Mouse (Mus musculus): Measurements from ENCODE around the gene Tex50. TPM values are rescaled to one million over a fixed set of nuclear protein-coding genes. Genes with fewer than 3 reads are reported as not detected.
"Not testable (repeated sequence)": the region's sequence is repeated elsewhere in the genome, so short reads cannot be mapped to it uniquely, and the experiment has no call there.

Gene Tex50
- polyA plus RNA-seq (2015; fragmentation: Nextera tagmentation; extraction: Ambion mirVana), result 0.23 TPM in 1 of 2 replicates, not detected in the other

DNA sequence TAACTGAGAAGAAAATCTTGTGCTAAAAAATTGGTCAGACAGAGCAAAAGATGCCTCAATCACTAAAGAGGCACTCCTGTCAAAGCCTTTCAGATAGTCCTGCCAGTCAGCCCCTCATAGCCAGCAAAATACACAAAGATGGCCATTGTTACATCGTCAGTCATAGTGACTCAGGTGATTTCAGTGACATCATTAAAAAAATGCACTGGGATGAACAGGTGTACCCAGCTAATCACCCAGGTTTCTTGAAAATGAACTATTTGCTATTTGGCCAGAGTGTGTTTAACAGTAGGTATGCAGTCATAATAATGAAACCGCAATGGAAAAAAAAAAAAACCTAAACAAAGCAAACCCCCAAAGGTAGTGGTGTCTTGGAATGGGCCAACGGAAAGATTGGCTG lies at the start of gene Tex50:
Gene Tex50, minus strand, starts transcription at position 101 of the 400 bp plus-strand sequence.
- Histone ChIP-seq H3K4me2 (replicated peaks) (no peak within 1 kb of the TSS), H3K4me3 (replicated peaks) (no peak within 1 kb of the TSS), H3K4me1 (no peaks in the 10 kb centered on the region), H3K9me3 (replicated peaks) (no peaks in the 10 kb centered on the region), H3K36me3 (no peaks in the 10 kb centered on the region), H3K9ac (no peak within 1 kb of the TSS), H3K27ac (replicated peaks) (no peak within 1 kb of the TSS), H3K27me3 (no peaks in the 10 kb centered on the region)
- WGBS, result 88% methylated on average over 3 of the region's 3 CpGs
- no peak for ATAC-seq (ENCODE audit: insufficient number of reproducible peaks, low FRiP score, low TSS enrichment, low read depth)

DNA sequence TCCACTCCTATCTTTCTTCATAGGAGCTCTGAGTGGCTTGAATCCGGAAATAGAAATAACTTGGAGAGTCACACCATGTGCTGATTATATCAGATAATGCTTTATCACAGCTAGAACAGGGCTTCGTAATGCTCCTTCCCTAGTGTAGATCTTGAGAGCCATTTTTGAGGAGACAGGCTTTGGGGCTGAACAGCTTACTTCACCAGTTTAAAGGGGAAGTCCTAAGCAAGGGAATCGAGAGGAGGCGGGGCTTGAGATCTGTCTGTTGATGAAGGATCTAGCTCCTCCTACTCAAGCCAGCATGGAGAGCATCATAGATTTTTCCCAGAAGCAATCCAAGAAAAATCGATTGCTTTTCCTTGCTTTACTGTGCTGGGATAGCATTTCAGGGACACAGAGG lies 40.7 kb upstream of the Tex50 start:
- Histone ChIP-seq H3K27ac (replicated peaks) (no peak overlapping the region), H3K27me3 (no peaks in the 10 kb centered on the region), H3K4me1 (peaks cover 8% of the 10 kb centered on the region), H3K36me3 (no peaks in the 10 kb centered on the region), H3K4me2 (replicated peaks) (no peak overlapping the region), H3K9me3 (replicated peaks) (no peaks in the 10 kb centered on the region), H3K9ac (no peak overlapping the region), H3K4me3 (replicated peaks) (no peak overlapping the region)
- no peak for ATAC-seq (ENCODE audit: insufficient number of reproducible peaks, low FRiP score, low TSS enrichment, low read depth)
- 73% methylated on average over 5 of the region's 5 CpGs for WGBS

DNA sequence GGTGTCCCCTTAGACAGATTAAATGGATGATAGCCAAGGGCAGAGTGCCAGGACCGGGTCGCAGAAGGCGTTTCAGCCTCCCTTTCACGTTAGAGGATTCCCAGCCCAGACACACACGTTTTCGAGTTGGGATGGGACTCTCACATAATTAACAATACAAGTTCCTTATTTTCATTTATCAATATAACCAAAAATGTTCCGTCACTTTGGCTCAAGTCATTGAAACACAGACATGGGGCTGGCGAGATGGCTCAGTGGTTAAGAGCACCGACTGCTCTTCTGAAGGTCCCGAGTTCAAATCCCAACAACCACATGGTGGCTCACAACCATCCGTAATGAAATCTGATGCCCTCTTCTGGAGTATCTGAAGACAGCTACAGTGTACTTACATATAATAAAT lies 37.2 kb upstream of the Tex50 start:
- peak overlapping the region; percentile 89 for H3K27ac ChIP-seq (replicated peaks)
- not testable (repeated sequence) for H3K36me3 ChIP-seq; H3K27me3 ChIP-seq; H3K4me1 ChIP-seq; ATAC-seq (ENCODE audit: insufficient number of reproducible peaks, low FRiP score, low TSS enrichment, low read depth); H3K9me3 ChIP-seq (replicated peaks); H3K9ac ChIP-seq
- H3K4me3 ChIP-seq (replicated peaks), result peak overlapping the region; percentile 47
- peak overlapping the region; percentile 59 for H3K4me2 ChIP-seq (replicated peaks)
- WGBS, result 49% methylated on average over 11 of the region's 11 CpGs

DNA sequence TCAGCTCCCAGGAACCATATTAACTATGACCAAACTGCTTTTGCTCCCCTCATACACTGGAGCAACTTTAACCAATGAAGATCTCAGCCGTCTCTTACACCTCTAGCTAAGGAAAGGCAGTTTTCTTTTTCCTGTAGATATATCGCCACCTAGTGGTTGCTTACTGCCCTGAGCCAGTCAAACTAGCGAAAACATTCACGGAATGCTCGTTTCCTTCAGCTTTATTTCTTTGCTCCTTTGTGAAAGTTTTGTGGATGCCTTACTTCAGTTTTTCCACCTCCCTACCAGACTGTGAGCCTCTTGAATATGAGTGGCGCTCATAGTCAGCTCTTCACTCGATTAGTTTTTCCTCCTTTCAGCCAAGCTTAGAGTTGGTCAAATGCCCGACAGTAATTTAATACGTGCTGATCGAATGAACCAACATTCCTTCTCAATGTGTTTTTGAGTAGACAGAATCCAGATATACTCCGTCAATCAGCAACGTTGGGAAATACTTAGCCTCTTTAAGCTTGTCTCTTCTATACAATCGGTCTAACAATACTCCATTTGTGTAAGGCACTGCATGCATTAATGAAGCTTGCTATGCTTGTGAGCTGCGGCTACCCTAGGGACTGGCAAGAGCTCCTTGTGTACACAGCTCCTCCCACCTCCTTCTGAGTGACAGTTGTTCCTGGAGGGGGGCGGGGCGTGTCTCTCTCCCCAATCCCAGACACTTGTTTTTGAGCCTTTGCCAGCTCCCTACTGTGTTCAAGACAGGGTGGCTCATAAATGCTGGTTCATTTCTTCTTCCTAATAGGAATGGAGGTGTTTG lies 36.6 kb upstream of the Tex50 start:
- H3K27me3 ChIP-seq, result no peaks in the 10 kb centered on the region
- peak overlapping the region; percentile 89 for H3K27ac ChIP-seq (replicated peaks)
- H3K4me2 ChIP-seq (replicated peaks), result peak overlapping the region; percentile 59
- under 1% methylated on average over 16 of the region's 16 CpGs for WGBS
- peak; percentile 88 for ATAC-seq (ENCODE audit: insufficient number of reproducible peaks, low FRiP score, low TSS enrichment, low read depth)
- H3K9me3 ChIP-seq (replicated peaks), result no peaks in the 10 kb centered on the region
- H3K4me1 ChIP-seq, result peaks cover 8% of the 10 kb centered on the region
- H3K4me3 ChIP-seq (replicated peaks), result peak overlapping the region; percentile 47
- H3K36me3 ChIP-seq, result no peaks in the 10 kb centered on the region
- peak overlapping the region; percentile 28; the same call in 1 of the 2 replicates for H3K9ac ChIP-seq

DNA sequence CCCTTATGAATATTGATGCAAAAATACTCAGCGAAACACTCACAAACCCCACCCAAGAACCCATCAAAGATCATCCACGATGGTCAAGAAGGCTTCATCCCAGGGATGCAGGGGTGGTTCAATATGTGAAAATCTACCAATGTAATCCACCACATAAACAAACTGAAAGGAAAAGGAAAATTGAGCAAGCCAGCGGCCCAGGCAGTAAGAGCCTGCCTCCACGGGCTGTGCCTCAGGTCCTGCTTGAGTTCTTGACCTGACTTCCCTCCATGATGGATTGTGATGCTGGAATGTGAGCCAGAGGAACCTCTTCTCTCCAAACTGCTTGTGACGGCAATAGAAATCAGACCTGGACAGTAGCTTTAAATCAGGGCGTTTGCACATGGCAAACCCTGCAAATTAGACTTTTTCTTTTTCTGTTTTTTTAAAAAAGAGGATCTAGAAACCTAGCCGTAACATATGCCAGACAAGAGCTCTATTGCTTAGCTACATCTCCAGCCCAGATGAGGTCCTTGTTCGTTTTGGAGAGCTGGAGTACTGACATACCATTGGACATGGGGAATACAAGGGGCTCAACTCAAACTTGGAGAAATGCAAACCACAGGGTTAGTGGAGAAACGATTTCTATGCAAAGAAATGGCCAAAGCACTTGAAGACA lies 31.3 kb upstream of the Tex50 start:
- Histone ChIP-seq H3K9me3 (replicated peaks) (no peaks in the 10 kb centered on the region), H3K36me3 (no peaks in the 10 kb centered on the region), H3K27ac (replicated peaks) (no peak overlapping the region), H3K9ac (no peak overlapping the region), H3K27me3 (no peaks in the 10 kb centered on the region), H3K4me1 (0 out of 2 replicates have a peak, but pooled peaks cover 4% of the 10 kb centered on the region), H3K4me3 (replicated peaks) (no peak overlapping the region), H3K4me2 (replicated peaks) (no peak overlapping the region)
- WGBS, result 76% methylated on average over 9 of the region's 9 CpGs
- ATAC-seq (ENCODE audit: insufficient number of reproducible peaks, low FRiP score, low TSS enrichment, low read depth), result no peak

DNA sequence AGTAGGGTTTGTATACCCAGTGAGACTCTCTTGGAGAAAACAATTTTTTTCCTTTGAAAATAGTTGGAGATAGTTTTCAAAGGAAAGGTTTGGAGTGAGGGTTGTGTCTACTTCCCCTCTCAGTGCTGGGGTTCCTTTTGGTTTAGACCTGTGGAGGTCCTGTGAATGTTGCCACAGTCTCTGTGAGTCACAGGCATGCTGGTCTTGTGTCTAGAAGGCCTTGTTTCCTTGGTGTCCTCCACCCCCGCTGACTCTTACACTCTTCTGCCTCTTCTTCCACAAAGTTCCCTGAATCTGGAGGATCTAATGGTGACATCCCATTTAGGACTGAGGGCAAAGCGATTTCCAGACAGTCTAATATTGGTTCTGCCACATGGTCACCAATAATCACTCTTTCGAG lies 26.3 kb upstream of the Tex50 start:
- ATAC-seq (ENCODE audit: insufficient number of reproducible peaks, low FRiP score, low TSS enrichment, low read depth), result no peak
- no peak overlapping the region for H3K27ac ChIP-seq (replicated peaks)
- no peaks in the 10 kb centered on the region for H3K9me3 ChIP-seq (replicated peaks)
- 87% methylated on average over 3 of the region's 3 CpGs for WGBS
- H3K4me3 ChIP-seq (replicated peaks), result no peak overlapping the region
- no peaks in the 10 kb centered on the region for H3K27me3 ChIP-seq
- no peak overlapping the region for H3K9ac ChIP-seq
- H3K4me2 ChIP-seq (replicated peaks), result no peak overlapping the region
- H3K4me1 ChIP-seq, result 0 out of 2 replicates have a peak, but pooled peaks cover 3% of the 10 kb centered on the region
- H3K36me3 ChIP-seq, result no peaks in the 10 kb centered on the region

DNA sequence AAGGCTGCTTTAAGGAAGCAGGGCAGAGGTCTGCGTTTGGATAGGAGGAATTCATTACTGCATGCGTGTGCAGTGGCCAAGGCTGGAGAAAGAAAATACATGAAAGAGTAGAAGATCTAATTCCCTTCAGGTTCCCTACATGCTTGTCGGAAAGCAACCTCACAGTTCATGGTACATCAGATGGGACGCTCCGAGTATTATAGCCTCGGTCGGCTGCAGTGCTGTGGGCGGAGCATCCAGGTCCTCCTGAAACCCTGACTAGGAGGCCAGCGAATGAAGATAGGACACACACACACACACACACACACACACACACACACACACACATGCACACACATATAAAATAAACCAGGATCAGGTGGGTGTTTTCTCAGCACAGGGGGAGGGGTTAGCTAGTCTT lies 24.6 kb upstream of the Tex50 start:
- Histone ChIP-seq H3K4me3 (replicated peaks) (no peak overlapping the region), H3K27ac (replicated peaks) (no peak overlapping the region), H3K9ac (no peak overlapping the region), H3K27me3 (no peaks in the 10 kb centered on the region), H3K4me1 (0 out of 2 replicates have a peak, but pooled peaks cover 3% of the 10 kb centered on the region), H3K4me2 (replicated peaks) (peak overlapping the region; percentile 25), H3K9me3 (replicated peaks) (0 out of 2 replicates have a peak, but pooled peaks cover 5% of the 10 kb centered on the region), H3K36me3 (no peaks in the 10 kb centered on the region)
- no peak for ATAC-seq (ENCODE audit: insufficient number of reproducible peaks, low FRiP score, low TSS enrichment, low read depth)
- 33% methylated on average over 9 of the region's 9 CpGs for WGBS

DNA sequence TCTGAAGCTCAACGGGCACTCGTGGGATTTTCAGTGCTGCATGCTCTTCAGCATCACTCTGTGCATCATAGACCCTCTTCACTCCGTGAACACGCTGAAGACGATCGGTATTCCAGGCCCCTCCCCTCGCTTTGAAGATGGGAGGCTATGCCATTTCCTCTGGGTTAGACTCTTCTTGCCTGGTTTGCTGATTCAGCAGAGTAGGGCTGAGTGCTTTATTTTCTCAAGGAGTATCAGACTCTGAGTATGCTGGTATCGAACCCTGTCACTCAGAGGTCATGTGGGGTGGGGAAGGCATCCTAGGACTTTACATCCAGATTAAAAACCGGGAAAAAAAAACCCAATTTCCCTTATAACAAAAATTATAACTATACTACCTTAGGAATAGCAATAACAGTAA lies 23.3 kb upstream of the Tex50 start:
- no peak overlapping the region for H3K27ac ChIP-seq (replicated peaks)
- 78% methylated on average over 9 of the region's 9 CpGs for WGBS
- no peaks in the 10 kb centered on the region for H3K27me3 ChIP-seq
- H3K9ac ChIP-seq, result no peak overlapping the region
- no peaks in the 10 kb centered on the region for H3K36me3 ChIP-seq
- no peak overlapping the region for H3K4me3 ChIP-seq (replicated peaks)
- H3K9me3 ChIP-seq (replicated peaks), result 0 out of 2 replicates have a peak, but pooled peaks cover 5% of the 10 kb centered on the region
- H3K4me2 ChIP-seq (replicated peaks), result no peak overlapping the region
- 0 out of 2 replicates have a peak, but pooled peaks cover 3% of the 10 kb centered on the region for H3K4me1 ChIP-seq
- no peak for ATAC-seq (ENCODE audit: insufficient number of reproducible peaks, low FRiP score, low TSS enrichment, low read depth)

DNA sequence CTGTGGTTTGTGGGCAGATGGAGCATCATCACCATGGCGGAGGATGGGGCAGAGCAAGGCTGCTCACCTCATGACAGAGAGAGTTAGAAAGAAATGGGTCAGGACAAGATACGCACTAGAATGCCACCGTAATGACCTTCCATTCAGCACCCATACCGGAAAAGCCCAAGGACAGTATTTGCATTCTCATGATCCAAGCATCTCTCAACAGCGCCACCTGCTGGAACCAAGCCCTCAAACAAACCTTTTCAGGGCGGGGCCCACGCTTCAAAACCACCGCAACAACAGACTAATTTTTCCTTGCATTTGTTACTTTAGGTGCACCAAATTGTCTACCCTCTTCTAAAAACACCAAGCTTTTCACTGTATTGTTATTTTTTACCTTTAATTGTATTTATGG lies 21.6 kb upstream of the Tex50 start:
- Histone ChIP-seq H3K4me3 (replicated peaks) (no peak overlapping the region), H3K27me3 (no peaks in the 10 kb centered on the region), H3K9ac (no peak overlapping the region), H3K4me2 (replicated peaks) (no peak overlapping the region), H3K36me3 (no peaks in the 10 kb centered on the region), H3K9me3 (replicated peaks) (0 out of 2 replicates have a peak, but pooled peaks cover 5% of the 10 kb centered on the region), H3K4me1 (0 out of 2 replicates have a peak, but pooled peaks cover 3% of the 10 kb centered on the region), H3K27ac (replicated peaks) (no peak overlapping the region)
- no peak for ATAC-seq (ENCODE audit: insufficient number of reproducible peaks, low FRiP score, low TSS enrichment, low read depth)
- 49% methylated on average over 8 of the region's 8 CpGs for WGBS

DNA sequence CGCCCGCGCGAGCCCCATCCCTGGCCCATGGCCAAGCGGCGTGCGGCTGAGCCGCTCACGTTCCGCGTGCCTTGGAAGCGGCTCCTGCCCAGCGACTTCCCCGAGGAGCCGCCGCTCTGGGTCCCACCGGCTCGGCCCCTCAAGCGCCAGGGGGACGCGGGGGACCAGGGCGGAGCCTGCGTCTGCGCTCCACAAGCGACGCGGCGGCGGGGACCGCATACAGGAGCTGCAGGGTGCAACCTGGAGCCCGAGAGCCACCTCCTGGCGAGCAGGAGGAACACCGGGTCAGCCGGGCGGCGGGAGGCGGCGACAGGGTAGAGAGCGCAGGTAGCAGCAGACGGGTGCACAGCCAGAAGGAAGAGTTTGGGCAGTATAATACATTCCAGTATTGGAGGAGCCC lies 11.5 kb upstream of the Tex50 start:
- no peaks in the 10 kb centered on the region for H3K9me3 ChIP-seq (replicated peaks)
- ATAC-seq (ENCODE audit: insufficient number of reproducible peaks, low FRiP score, low TSS enrichment, low read depth), result peak; percentile 70
- H3K4me2 ChIP-seq (replicated peaks), result peak overlapping the region; percentile 85
- no peaks in the 10 kb centered on the region for H3K4me1 ChIP-seq
- H3K27me3 ChIP-seq, result peaks cover 17% of the 10 kb centered on the region
- under 1% methylated on average over 40 of the region's 40 CpGs for WGBS
- peak overlapping the region; percentile 54 for H3K4me3 ChIP-seq (replicated peaks)
- H3K9ac ChIP-seq, result no peak overlapping the region
- H3K27ac ChIP-seq (replicated peaks), result no peak overlapping the region
- no peaks in the 10 kb centered on the region for H3K36me3 ChIP-seq

DNA sequence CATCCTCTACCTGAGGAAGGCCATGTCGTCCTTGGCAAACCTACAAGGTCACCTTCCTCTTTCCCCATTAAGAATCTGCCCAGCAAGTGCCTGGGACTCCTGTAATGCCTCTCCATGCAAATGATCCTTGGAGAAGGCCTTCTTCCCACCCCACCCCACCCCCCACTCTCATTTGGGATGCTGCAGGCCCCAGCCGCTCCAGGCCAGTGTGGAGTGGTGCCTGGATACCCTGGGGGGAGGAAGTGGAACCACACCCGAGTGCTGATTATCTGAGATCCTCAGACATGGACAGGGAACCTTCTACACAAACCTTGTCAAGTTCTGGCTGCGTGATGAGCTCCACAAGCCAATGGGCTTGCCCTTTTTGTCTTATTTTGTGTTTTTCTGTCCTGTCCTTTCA lies 1.2 kb upstream of the Tex50 start:
- no peaks in the 10 kb centered on the region for H3K27me3 ChIP-seq
- no peaks in the 10 kb centered on the region for H3K9me3 ChIP-seq (replicated peaks)
- no peaks in the 10 kb centered on the region for H3K36me3 ChIP-seq
- H3K9ac ChIP-seq, result no peak overlapping the region
- ATAC-seq (ENCODE audit: insufficient number of reproducible peaks, low FRiP score, low TSS enrichment, low read depth), result no peak
- H3K4me1 ChIP-seq, result no peaks in the 10 kb centered on the region
- H3K27ac ChIP-seq (replicated peaks), result no peak overlapping the region
- no peak overlapping the region for H3K4me2 ChIP-seq (replicated peaks)
- no peak overlapping the region for H3K4me3 ChIP-seq (replicated peaks)
- 46% methylated on average over 4 of the region's 4 CpGs for WGBS
